Mouse (Mus musculus): ENCODE measurements around the gene Map3k14.

Map3k14 gene

GRCm38 (mm10) chr11:103210291-103210690 is 57.0 kb downstream of the Map3k14 start:
- DNase-seq (ENCODE audit: low spot score), result no peak

GRCm38 (mm10) chr11:103208458-103208857 is 58.8 kb downstream of the Map3k14 start, which contains the start of gene 1700023F06Rik:
1700023F06Rik (minus strand) TSS chr11:103208558.
- DNase-seq (ENCODE audit: low spot score), result no peak

- DNase-seq (ENCODE audit: low spot score), result no peak
Observed at GRCm38 (mm10) chr11:103206203-103206602, 61.1 kb downstream of the Map3k14 start.

GRCm38 (mm10) chr11:103202376-103202775 is 64.9 kb downstream of the Map3k14 start:
- DNase-seq (ENCODE audit: low spot score), result no peak

- DNase-seq (ENCODE audit: low spot score), result no peak
Observed at GRCm38 (mm10) chr11:103201664-103202063, 65.6 kb downstream of the Map3k14 start.

GRCm38 (mm10) chr11:103198911-103199803 is 68.1 kb downstream of the Map3k14 start:
- no peak for DNase-seq (ENCODE audit: low spot score)

- DNase-seq (ENCODE audit: low spot score), result no peak
Observed at GRCm38 (mm10) chr11:103198339-103198738, 68.9 kb downstream of the Map3k14 start.

- no peak for DNase-seq (ENCODE audit: low spot score)
Observed at GRCm38 (mm10) chr11:103197340-103197739, 69.9 kb downstream of the Map3k14 start.

- no peak for DNase-seq (ENCODE audit: low spot score)
Observed at GRCm38 (mm10) chr11:103195656-103196055, 71.6 kb downstream of the Map3k14 start.

GRCm38 (mm10) chr11:103195236-103195635 is 72.0 kb downstream of the Map3k14 start:
- no peak for DNase-seq (ENCODE audit: low spot score)

GRCm38 (mm10) chr11:103193825-103194168 is 73.5 kb downstream of the Map3k14 start:
- DNase-seq (ENCODE audit: low spot score), result no peak

- DNase-seq (ENCODE audit: low spot score), result no peak
Observed at GRCm38 (mm10) chr11:103192956-103193824, 74.1 kb downstream of the Map3k14 start.

- no peak for DNase-seq (ENCODE audit: low spot score)
Observed at GRCm38 (mm10) chr11:103192230-103192955, 74.9 kb downstream of the Map3k14 start.

- no peak for DNase-seq (ENCODE audit: low spot score)
Observed at GRCm38 (mm10) chr11:103184891-103185290, 82.4 kb downstream of the Map3k14 start.

GRCm38 (mm10) chr11:103181911-103182310 is 85.4 kb downstream of the Map3k14 start:
- no peak for DNase-seq (ENCODE audit: low spot score)

GRCm38 (mm10) chr11:103181349-103181748 is 85.9 kb downstream of the Map3k14 start:
- no peak for DNase-seq (ENCODE audit: low spot score)

- no peak for DNase-seq (ENCODE audit: low spot score)
Observed at GRCm38 (mm10) chr11:103180426-103180825, 86.8 kb downstream of the Map3k14 start.

GRCm38 (mm10) chr11:103178748-103179147 is 88.5 kb downstream of the Map3k14 start:
- DNase-seq (ENCODE audit: low spot score), result no peak

- no peak for DNase-seq (ENCODE audit: low spot score)
Observed at GRCm38 (mm10) chr11:103177815-103178485, 89.3 kb downstream of the Map3k14 start.

GRCm38 (mm10) chr11:103177216-103177615 is 90.1 kb downstream of the Map3k14 start:
- DNase-seq (ENCODE audit: low spot score), result no peak

- DNase-seq (ENCODE audit: low spot score), result no peak
Observed at GRCm38 (mm10) chr11:103176510-103176909, 90.8 kb downstream of the Map3k14 start.
